Comparison of ENCODE assay signal across 8 mouse cellular contexts in genomic region chr7:127421388-127422191, GRCm38 (mm10). TPM values are rescaled to one million over a fixed set of nuclear protein-coding genes. Genes with fewer than 3 reads are reported as not detected.
A peak's percentile ranks its signal among the peaks of the same experiment; 100 is the strongest.
DNase-seq lines count a peak whose midpoint lies in the region; ATAC-seq lines count a peak whose summit lies in the region.

TSS of gene Zfp688 (minus strand) at chr7:127422068.

- ATAC-seq in hematopoietic stem cell, adult 5-6 weeks (replicated peaks in 1 of 2; ENCODE audit: insufficient read depth in 1 of 2, low FRiP score in 2 of 2, low TSS enrichment in 1 of 2, low read depth in 1 of 2, poor library complexity in 2 of 2, severe bottlenecking in 2 of 2), result peak; percentile 98
- ATAC-seq in lung, embryonic 16.5 days (ENCODE audit: low read depth), result peak; percentile 98

- WGBS in lung, embryonic 16.5 days, result under 1% methylated on average over 48 of the region's 48 CpGs

- H3K4me3 ChIP-seq in lung, embryonic 16.5 days (ENCODE audit: low read length), result peak within 1 kb of the TSS; percentile 82

- H3K9ac ChIP-seq in lung, embryonic 16.5 days (ENCODE audit: low read length), result peak within 1 kb of the TSS; percentile 89

- H3K36me3 ChIP-seq in lung, embryonic 16.5 days (ENCODE audit: control insufficient read depth, insufficient read depth, low read length), result peaks cover 3% of the 10 kb centered on the region; the same call in 1 of the 2 replicates

- H3K4me2 ChIP-seq in lung, embryonic 16.5 days (ENCODE audit: low read depth, low read length), result peak within 1 kb of the TSS; percentile 97

- H3K27ac ChIP-seq in lung, embryonic 16.5 days (ENCODE audit: low read length), result 0 out of 2 replicates have a peak within 1 kb of the TSS, but pooled peaks have one; percentile 23

- DNase-seq in MEL-GATA-1-ER (ENCODE audit: extremely low read depth, low read depth), result peak; percentile 71
- DNase-seq in cerebellum, adult 8-10 months, result peak; percentile 88
- DNase-seq in forelimb bud, embryonic 11.5 days (ENCODE audit: low read depth, low spot score), result peak; percentile 90
- peak; percentile 61 for DNase-seq in layer of hippocampus, adult 9-10 months (ENCODE audit: low spot score)
- peak; percentile 94 for DNase-seq in ovary, postnatal 10 days (ENCODE audit: low spot score)
- peak; percentile 93 to 95 for DNase-seq in thymus, postnatal 10 days (ENCODE audit: low spot score in 2 of 2)

- H3K9me3 ChIP-seq in lung, embryonic 16.5 days (ENCODE audit: control insufficient read depth, low read length), result no peaks in the 10 kb centered on the region

- peaks cover 6% of the 10 kb centered on the region; the same call in 1 of the 2 replicates for H3K27me3 ChIP-seq in lung, embryonic 16.5 days (ENCODE audit: control insufficient read depth, insufficient read depth, low read depth, low read length)

- H3K4me1 ChIP-seq in lung, embryonic 16.5 days (replicated peaks; ENCODE audit: control insufficient read depth, insufficient read depth, low read length), result peaks cover 8% of the 10 kb centered on the region

RNA-seq across cellular contexts. Expression of gene Zfp688, which starts in this region (rescaled TPM):
- 3.7 and 11.5 TPM in 2 replicates for total RNA-seq in hematopoietic stem cell, adult 5-6 weeks (2017)
- 24.9 and 25.3 TPM in 2 replicates for polyA plus RNA-seq in lung, embryonic 16.5 days (2015; fragmentation: Nextera tagmentation; extraction: Ambion mirVana)

Comparison
In these comparisons a context has a peak if more than half of its experiments do, and no peak if none do; other contexts are left out.
1. Peak in every context shown above with its lines: DNase-seq, ATAC-seq, H3K4me3 ChIP-seq and H3K27ac ChIP-seq.